Mouse (Mus musculus) bone marrow, adult 2 months (tissue): ENCODE results near the gene Grid1.

Source experiments
- CTCF ChIP-seq: fragments of 200-500 bp; IDR thresholded peaks from 2 replicates; pipeline ENCODE4 v1.5.1; 2011; ENCODE audit warnings: low read length, control low read depth; ENCODE audit not compliant: control insufficient read depth, insufficient read depth
- POLR2A ChIP-seq: fragments of 200-500 bp; IDR thresholded peaks from 2 replicates; pipeline ENCODE4 v1.6.1; 2011; ENCODE audit warnings: low read depth, mild to moderate bottlenecking, control low read depth, low read length, borderline replicate concordance; ENCODE audit not compliant: control insufficient read depth

DNA sequence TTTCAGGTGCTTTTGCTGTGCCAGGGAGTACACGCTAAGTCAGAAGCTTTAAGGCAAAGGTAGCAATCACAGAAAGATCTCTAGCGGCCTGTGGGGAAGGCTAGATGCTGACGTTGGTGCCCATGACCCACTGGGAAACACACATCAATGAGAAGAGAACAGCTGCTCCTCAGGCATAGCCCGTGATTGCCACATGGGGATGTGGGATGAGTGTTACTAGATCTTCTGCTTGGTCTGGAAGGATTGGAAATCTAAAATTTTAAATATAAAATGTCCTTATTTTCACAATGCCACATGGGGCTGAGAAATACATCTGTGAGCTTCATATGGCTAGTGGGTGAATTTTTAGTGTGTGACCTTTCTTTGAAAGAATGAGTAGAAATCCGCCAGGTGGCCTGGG is 277.3 kb downstream of the Grid1 start:
- no peak for TF ChIP-seq CTCF
- TF ChIP-seq POLR2A, result no peak
